Mouse (Mus musculus) heart, adult 2 months (tissue): ENCODE measurements around the gene Lima1. TPM values are rescaled to one million over a fixed set of nuclear protein-coding genes. Genes with fewer than 3 reads are reported as not detected.

Experiments used
- DNase-seq, 2 experiments: peaks; one replicate each; pipeline ENCODE4 v3.0.0; 2021
- H3K27ac ChIP-seq: fragments of 200-600 bp; 2 replicates; pipeline ENCODE4 v1.8.1; 2022
- H3K27me3 ChIP-seq: fragments of 200-500 bp; 2 replicates; pipeline ENCODE4 v1.6.1; 2012; ENCODE audit warnings: mild to moderate bottlenecking, low read length, inconsistent platforms, mixed read lengths; ENCODE audit not compliant: control insufficient read depth, insufficient read depth
- H3K36me3 ChIP-seq: fragments of 200-500 bp; 2 replicates; pipeline ENCODE4 v1.6.1; 2012; ENCODE audit warnings: low read length, inconsistent platforms; ENCODE audit not compliant: control insufficient read depth, insufficient read depth
- H3K4me1 ChIP-seq: fragments of 200-500 bp; 2 replicates; pipeline ENCODE4 v1.6.1; 2011; ENCODE audit warnings: low read length; ENCODE audit not compliant: control insufficient read depth, insufficient read depth
- H3K4me3 ChIP-seq: fragments of 200-600 bp; 2 replicates; pipeline ENCODE4 v1.8.1; 2022
- H3K79me2 ChIP-seq: fragments of 200-500 bp; replicated peaks from 2 replicates; pipeline ENCODE4 v1.6.1; 2012; ENCODE audit warnings: mild to moderate bottlenecking, inconsistent platforms, low read length, moderate library complexity, mixed read lengths; ENCODE audit not compliant: control insufficient read depth, insufficient read depth
- H3K9ac ChIP-seq: fragments of 200-500 bp; 2 replicates; pipeline ENCODE4 v1.6.1; 2012; ENCODE audit warnings: low read depth, mild to moderate bottlenecking, control low read depth, inconsistent platforms, low read length, mixed read lengths
- CTCF ChIP-seq: fragments of 200-600 bp; IDR thresholded peaks from 2 replicates; pipeline ENCODE4 v1.8.1; 2022; ENCODE audit warnings: antibody characterized with exemption, mild to moderate bottlenecking, moderate library complexity
- EP300 ChIP-seq: fragments of 200-500 bp; IDR thresholded peaks from 2 replicates; pipeline ENCODE4 v1.6.1; 2011; ENCODE audit warnings: low read depth, low read length, control low read depth; ENCODE audit not compliant: insufficient read depth
- POLR2A ChIP-seq: fragments of 200-500 bp; IDR thresholded peaks from 2 replicates; pipeline ENCODE4 v1.6.1; 2011; ENCODE audit warnings: mild to moderate bottlenecking, low read depth, low read length, control low read depth; ENCODE audit not compliant: insufficient read depth
- WGBS: fragments of 180-500 bp; shearing (Covaris S2); methylation state at CpG from one replicate; pipeline ENCODE4 v1.1.7; 2018; 5-methylcytosine and 5-hydroxymethylcytosine counted together
- intact Hi-C: fragments of 180-260 bp; cut with DNase I; formaldehyde crosslinking; loops from one replicate; pipeline ENCODE4 v1.15.1; 2025
- polyA plus RNA-seq: library from polyadenylated mRNA; depleted of rRNA; stranded (reverse); fragments of >200 nt; gene quantifications from 2 replicates; pipeline ENCODE4 v1.2.3, GENCODE M21; 2012
- total RNA-seq, 2 experiments: library from RNA; stranded (reverse); gene quantifications; 2 replicates each; pipeline ENCODE4 v1.2.3; 2021

Lima1 gene
- total and polyA plus RNA-seq, 3 experiments: 8.8 to 16.7 (median 15.7) TPM

- Histone ChIP-seq H3K4me3 (no peak overlapping the region), H3K27ac (no peak overlapping the region), H3K4me1 (peaks cover 2% of the 10 kb centered on the region; the same call in 1 of the 2 replicates), H3K27me3 (no peaks in the 10 kb centered on the region), H3K36me3 (no peaks in the 10 kb centered on the region), H3K9ac (no peak overlapping the region), H3K79me2 (no peaks in the 10 kb centered on the region)
- DNase-seq: peak; percentile 66 to 73
- intact Hi-C loops: loop anchor here (1.0 to 2.0 kb wide), 2 partner anchors 27 to 64 kb away; no protein-coding TSS in a partner anchor
- TF ChIP-seq CTCF (peak; percentile 65), EP300 (0 out of 2 replicates have a peak, but pooled peaks have one; percentile 39), POLR2A (no peak)
- 14% methylated on average over 2 of the region's 2 CpGs for WGBS
These were observed 35.3 kb downstream of the Lima1 start for GRCm38 (mm10) chr15:99839910-99840309.

DNA sequence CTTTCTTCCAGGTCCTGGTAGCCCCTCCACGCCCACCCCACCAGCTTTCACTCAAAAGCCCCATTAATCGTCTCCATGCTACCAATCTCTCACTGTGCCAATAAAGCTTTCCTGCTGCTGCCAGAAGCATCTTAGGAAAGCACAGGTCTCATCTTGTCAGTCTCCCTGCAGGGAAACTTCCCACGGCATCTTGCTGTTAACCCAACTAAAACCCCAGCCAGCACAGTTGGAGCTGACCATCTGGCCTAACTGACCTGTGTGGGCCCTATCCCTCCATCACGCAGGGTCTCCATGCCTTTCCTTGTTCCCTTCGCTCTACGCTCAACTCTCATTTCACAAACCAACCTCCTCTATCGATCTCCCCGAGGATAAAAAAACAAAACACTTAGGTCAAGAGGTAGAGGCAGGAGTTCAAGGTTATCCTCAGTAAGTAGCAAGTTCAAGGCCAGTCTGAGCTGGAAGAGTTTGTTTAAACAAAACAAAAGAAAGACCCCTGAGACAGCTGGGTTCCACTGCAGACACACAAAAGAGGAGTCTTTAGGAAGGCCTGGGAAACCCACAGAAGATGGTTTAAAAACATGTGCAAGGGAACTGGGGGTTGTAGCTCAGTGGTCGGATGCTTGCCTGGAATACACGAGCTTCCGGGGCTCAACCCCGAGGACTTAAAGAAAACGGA lies 36.0 kb downstream of the Lima1 start:
- intact Hi-C loops: no loop called here
- Histone ChIP-seq H3K36me3 (no peaks in the 10 kb centered on the region), H3K27ac (no peak overlapping the region), H3K4me1 (peaks cover 2% of the 10 kb centered on the region; the same call in 1 of the 2 replicates), H3K79me2 (no peaks in the 10 kb centered on the region), H3K4me3 (no peak overlapping the region), H3K27me3 (no peaks in the 10 kb centered on the region), H3K9ac (no peak overlapping the region)
- no peak for DNase-seq
- WGBS: 86% methylated on average over 13 of the region's 13 CpGs
- TF ChIP-seq EP300 (no peak), CTCF (no peak), POLR2A (no peak)

- Histone ChIP-seq H3K36me3 (no peaks in the 10 kb centered on the region), H3K9ac (no peak overlapping the region), H3K27ac (no peak overlapping the region), H3K27me3 (no peaks in the 10 kb centered on the region), H3K79me2 (no peaks in the 10 kb centered on the region), H3K4me1 (peaks cover 2% of the 10 kb centered on the region; the same call in 1 of the 2 replicates), H3K4me3 (no peak overlapping the region)
- intact Hi-C loops: no loop called here
- TF ChIP-seq EP300: no peak
- no peak for TF ChIP-seq CTCF
- TF ChIP-seq POLR2A: no peak
- WGBS: 80% methylated on average over 7 of the region's 7 CpGs
- DNase-seq: no peak
These were observed 37.7 kb downstream of the Lima1 start for GRCm38 (mm10) chr15:99837561-99837960.

GRCm38 (mm10) chr15:99835191-99835590 lies 40.1 kb downstream of the Lima1 start:
- no peak for DNase-seq
- no peak overlapping the region for H3K27ac ChIP-seq
- WGBS: 59% methylated on average over 9 of the region's 9 CpGs

DNA sequence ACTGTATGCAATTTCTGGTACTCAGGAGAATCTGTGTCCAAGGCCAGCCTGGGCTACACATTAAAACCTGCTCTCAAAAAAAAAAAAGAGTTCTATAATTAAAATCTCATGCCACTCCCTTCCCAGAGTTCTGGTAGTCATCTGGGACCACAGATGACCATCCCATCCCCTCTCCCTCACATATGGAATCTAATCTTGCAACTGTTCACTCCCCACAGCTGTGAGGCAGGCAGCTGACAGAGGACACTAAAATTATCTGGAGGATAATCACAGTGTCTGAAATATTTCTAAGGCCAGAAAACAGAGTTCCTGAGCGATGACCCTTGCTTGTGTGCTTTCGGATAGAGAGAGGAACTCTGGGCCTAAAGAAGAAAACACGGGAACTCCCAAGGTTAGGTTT lies 40.6 kb downstream of the Lima1 start:
- Histone ChIP-seq H3K27me3 (no peaks in the 10 kb centered on the region), H3K27ac (no peak overlapping the region), H3K4me3 (no peak overlapping the region), H3K4me1 (no peaks in the 10 kb centered on the region), H3K36me3 (no peaks in the 10 kb centered on the region), H3K79me2 (no peaks in the 10 kb centered on the region), H3K9ac (no peak overlapping the region)
- no peak for TF ChIP-seq EP300
- TF ChIP-seq CTCF: no peak
- TF ChIP-seq POLR2A: no peak
- DNase-seq: no peak
- WGBS: 62% methylated on average over 3 of the region's 3 CpGs
- intact Hi-C loops: no loop called here

More at GRCm38 (mm10) chr15:99835191-99835590, 40.1 kb downstream of the Lima1 start:
- TF ChIP-seq CTCF: no peak
- TF ChIP-seq EP300: no peak
- TF ChIP-seq POLR2A: no peak
- Histone ChIP-seq H3K9ac (no peak overlapping the region), H3K36me3 (no peaks in the 10 kb centered on the region), H3K4me1 (peaks cover 2% of the 10 kb centered on the region; the same call in 1 of the 2 replicates), H3K27me3 (no peaks in the 10 kb centered on the region), H3K4me3 (no peak overlapping the region), H3K79me2 (no peaks in the 10 kb centered on the region)
- intact Hi-C loops: no loop called here

DNA sequence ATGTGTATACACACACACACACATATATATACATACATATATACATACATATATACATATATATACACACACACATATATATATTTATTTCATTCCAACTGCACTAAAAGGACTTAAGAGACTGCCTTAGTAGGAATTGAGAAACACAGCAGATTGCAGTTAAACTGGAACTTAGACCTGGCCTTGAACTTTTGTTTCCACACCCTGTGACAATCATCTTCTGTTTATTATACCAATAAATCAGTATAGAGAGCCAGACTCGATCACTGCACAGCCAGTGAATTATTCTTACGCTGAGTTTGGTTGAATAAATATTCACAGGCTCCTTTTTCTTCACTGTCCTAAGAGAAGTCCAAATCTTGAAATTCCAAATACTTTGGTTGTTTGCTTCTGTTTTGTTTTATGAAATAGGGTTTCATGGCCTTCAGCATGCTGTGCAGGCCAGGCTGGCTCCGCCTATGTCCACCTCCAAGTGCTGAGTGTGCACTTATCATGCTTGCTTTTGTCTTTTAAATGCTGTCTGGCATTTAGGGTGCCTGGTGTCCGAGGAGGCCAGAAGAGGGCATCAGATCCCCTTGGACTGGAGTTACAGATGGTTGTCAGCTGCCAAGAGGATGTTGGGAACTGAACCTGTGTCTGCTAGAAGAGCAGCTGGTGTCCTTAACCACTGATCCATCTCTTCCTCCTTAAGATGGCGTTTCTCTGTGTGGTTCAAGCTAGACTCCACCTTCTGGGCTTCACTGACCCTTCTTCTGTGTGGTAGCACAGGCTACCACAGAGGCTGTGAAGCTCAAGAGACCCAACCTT lies 41.4 kb downstream of the Lima1 start:
- no peaks in the 10 kb centered on the region for H3K79me2 ChIP-seq
- TF ChIP-seq POLR2A: no peak
- no peak overlapping the region for H3K27ac ChIP-seq
- 86% methylated on average over 5 of the region's 5 CpGs for WGBS
- H3K27me3 ChIP-seq: no peaks in the 10 kb centered on the region
- no peak overlapping the region for H3K9ac ChIP-seq
- DNase-seq: no peak
- intact Hi-C loops: no loop called here
- no peak overlapping the region for H3K4me3 ChIP-seq
- H3K4me1 ChIP-seq: no peaks in the 10 kb centered on the region
- no peaks in the 10 kb centered on the region for H3K36me3 ChIP-seq
